Mouse (Mus musculus): ENCODE measurements around the gene Usp17le.

DNA sequence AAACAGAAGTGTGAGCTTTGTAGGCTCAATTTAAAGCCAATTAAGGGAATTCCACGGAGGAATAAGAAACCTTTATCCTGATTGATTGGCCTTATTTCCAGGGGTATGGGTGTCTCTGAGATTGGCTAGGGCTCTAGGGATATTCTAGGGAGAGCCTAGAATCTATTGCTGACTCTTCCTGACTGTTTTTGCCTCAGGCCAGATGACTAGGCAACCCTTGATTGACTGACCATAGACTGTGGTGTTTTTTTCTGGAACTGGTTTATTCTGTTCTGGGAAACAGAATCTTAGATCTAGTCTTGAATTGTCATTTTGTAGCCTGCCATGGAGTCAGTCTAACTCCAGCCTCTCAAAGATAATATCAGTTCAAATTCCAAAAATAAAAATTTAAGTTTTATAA, 13.5 kb upstream of the Usp17le start:
- TF ChIP-seq CTCF (IDR thresholded peaks at IDR 0.05; ENCODE audit: insufficient read depth, low read length), result no peak
- no peak for TF ChIP-seq POLR2A (IDR thresholded peaks at IDR 0.05; ENCODE audit: borderline replicate concordance, extremely low read depth, low read depth, low read length)
